Mouse (Mus musculus): ENCODE results near the gene Acp4. TPM values are rescaled to one million over a fixed set of nuclear protein-coding genes. Genes with fewer than 3 reads are reported as not detected.
"Not testable (repeated sequence)": the region's sequence is repeated elsewhere in the genome, so short reads cannot be mapped to it uniquely, and the experiment has no call there.

Gene Acp4
- polyA plus RNA-seq, 1 experiment from 2014 or later: not detected

DNA sequence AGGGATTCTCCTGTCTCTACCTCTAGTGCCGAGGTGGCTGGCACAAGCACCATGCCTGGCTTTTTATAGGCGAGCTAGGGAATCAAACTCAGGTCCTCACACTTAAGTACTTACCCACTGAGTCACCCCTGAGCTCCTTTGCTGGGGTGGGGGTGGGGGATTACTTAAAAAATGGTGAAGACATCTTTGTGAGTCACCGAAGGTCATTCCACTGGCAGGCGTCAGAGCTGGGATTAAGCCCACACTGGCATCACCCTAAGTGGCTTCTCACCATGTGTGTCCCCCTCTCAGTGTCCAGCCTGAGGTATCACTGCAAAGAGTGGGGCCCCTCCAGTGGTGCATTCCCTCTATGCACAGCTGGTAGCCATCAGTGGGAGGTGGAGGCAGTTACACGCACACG lies 3.2 kb upstream of the Acp4 start:
- WGBS: 79% methylated on average over 6 of the region's 6 CpGs
- Histone ChIP-seq H3K4me1 (peaks cover 6% of the 10 kb centered on the region), H3K9me3 (no peaks in the 10 kb centered on the region), H3K4me3 (no peak overlapping the region), H3K27ac (no peak overlapping the region), H3K4me2 (replicated peaks) (no peak overlapping the region), H3K27me3 (replicated peaks) (peaks cover 8% of the 10 kb centered on the region; the same call in 1 of the 2 replicates), H3K9ac (no peak overlapping the region), H3K36me3 (no peaks in the 10 kb centered on the region)
- no peak for ATAC-seq (ENCODE audit: low FRiP score, low read depth)

DNA sequence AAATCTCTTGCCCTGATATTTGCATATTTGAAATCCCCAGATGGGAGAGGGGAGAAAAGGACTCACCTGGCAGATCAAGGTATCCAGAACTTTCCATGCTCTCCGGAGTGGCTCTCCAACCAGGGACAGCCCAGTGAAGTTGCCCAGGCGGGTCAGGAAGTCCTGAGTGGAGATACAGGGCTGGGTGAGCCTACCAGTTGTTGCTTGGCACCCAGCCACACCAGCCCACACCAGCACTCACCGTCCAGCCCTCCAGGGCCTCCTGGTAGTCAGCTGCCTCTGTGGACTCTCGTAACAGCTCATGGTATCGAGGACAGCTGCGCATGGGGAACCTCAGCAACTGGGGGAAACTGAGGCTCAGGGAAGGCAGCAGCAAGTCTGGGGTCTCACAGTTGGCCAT lies 2.2 kb downstream of the Acp4 start:
- Histone ChIP-seq H3K9ac (no peak overlapping the region), H3K27ac (no peak overlapping the region), H3K4me1 (0 out of 2 replicates have a peak, but pooled peaks cover 3% of the 10 kb centered on the region), H3K4me3 (no peak overlapping the region), H3K36me3 (peaks cover 35% of the 10 kb centered on the region), H3K9me3 (no peaks in the 10 kb centered on the region), H3K4me2 (replicated peaks) (no peak overlapping the region), H3K27me3 (replicated peaks) (no peaks in the 10 kb centered on the region)
- ATAC-seq (ENCODE audit: low FRiP score, low read depth): no peak
- WGBS: 87% methylated on average over 6 of the region's 6 CpGs

DNA sequence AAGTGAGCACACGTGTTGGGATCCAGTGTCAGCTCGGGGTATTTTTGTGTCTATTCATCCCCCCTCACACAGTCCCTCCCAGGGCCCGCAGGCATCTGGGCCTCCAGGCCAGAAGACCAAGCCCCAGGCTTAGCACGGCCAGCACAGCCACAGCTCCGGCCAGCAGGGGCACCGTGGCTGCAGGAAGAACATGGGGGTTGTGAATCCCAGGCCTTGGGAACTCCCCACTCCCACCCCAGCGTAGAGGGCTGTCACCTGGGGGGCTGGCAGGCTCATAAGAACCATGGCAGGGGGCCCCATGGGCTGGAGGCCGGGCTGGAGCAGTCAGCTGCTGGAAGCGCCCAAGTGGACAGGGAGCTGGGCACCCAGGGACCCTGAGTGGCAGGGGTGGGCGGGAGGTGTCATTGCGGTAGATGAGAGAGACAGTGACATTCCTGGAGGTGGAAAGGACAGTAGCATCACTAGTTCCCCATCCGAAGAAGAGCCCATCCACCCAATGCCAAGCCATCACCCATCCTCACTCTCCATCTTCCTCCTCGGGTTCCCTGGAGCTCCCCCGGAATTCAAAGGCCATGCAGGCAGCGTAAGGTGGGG lies 4.1 kb downstream of the Acp4 start:
- ATAC-seq (ENCODE audit: low FRiP score, low read depth): no peak
- Histone ChIP-seq H3K9me3 (no peaks in the 10 kb centered on the region), H3K36me3 (peaks cover 51% of the 10 kb centered on the region), H3K4me2 (replicated peaks) (no peak overlapping the region), H3K4me3 (no peak overlapping the region), H3K4me1 (peaks cover 3% of the 10 kb centered on the region; the same call in 1 of the 2 replicates), H3K9ac (no peak overlapping the region), H3K27ac (no peak overlapping the region), H3K27me3 (replicated peaks) (no peaks in the 10 kb centered on the region)
- WGBS: 69% methylated on average over 15 of the region's 15 CpGs

DNA sequence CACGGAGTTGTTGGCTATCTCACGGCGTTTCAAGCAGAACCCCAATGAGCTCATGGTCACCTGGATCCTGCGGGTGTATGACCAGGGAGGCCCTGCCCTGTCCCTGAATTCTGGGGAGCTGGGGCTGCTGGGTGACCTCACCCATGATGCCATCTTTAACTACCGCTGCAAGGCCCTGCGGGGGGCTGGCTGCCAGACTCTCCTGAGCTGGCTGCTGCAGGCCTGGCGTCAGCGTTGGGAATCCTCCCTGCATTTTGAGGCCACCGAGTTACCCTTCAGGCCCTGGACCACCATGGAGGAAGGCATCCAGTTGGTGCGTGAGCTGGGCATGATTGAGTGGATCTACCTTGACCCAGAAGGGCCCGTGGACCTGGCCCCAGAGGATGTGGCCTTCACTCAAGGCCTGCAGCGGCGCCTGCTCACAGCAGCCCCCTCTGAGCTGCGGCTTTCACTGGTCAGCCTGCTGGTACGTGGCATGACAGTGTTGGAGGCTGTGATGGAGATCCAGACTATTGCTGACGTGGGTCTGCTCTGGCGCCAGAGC lies 6.4 kb downstream of the Acp4 start:
- Histone ChIP-seq H3K4me1 (peaks cover 10% of the 10 kb centered on the region), H3K36me3 (peaks cover 52% of the 10 kb centered on the region)
- not testable (repeated sequence) for H3K4me2 ChIP-seq (replicated peaks); H3K27ac ChIP-seq; H3K4me3 ChIP-seq; H3K9ac ChIP-seq; H3K27me3 ChIP-seq (replicated peaks); ATAC-seq (ENCODE audit: low FRiP score, low read depth); H3K9me3 ChIP-seq
- 93% methylated on average over 17 of the region's 17 CpGs for WGBS

DNA sequence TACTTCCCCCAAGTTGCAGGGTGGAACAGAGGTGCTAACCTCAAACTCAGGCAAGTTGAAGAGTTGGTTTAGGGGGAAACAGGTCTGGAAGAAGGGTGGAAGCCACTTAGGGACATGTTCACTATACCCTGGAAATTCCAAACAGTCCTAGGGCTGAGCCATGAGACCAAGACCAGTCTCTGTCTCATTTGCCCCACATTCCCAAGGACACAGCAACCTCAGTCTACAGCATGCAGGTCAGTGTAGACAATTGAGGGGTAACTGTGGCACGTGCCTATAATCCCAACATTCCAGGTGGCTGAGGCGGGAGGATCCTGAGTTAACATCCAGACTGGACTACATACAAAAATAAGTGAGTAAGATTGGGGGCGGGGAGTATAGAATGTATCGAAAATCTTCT lies 7.9 kb downstream of the Acp4 start:
- Histone ChIP-seq H3K4me1 (peaks cover 15% of the 10 kb centered on the region), H3K27me3 (replicated peaks) (no peaks in the 10 kb centered on the region), H3K27ac (no peak overlapping the region), H3K4me3 (no peak overlapping the region), H3K9me3 (no peaks in the 10 kb centered on the region), H3K4me2 (replicated peaks) (no peak overlapping the region), H3K36me3 (peaks cover 52% of the 10 kb centered on the region), H3K9ac (no peak overlapping the region)
- WGBS: 92% methylated on average over 4 of the region's 4 CpGs
- ATAC-seq (ENCODE audit: low FRiP score, low read depth): no peak

DNA sequence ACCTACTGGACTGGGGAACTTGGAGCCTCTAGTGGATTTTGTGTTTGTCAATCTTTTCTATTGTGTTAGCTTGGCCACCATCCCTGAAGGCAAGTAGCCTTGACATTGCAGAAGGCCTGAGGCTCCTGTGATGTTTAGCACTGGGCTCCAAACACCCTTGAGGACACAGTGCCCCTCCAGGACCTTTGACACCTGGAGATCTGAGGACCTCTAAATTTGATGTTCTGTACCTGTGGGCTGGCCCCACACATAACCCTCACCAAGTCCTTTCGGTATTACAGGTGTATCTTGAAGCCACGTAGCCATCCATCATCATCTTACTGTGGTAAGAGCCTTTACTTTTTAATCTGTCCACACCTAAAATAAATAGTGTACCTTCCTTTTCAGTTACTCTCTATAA lies 9.2 kb downstream of the Acp4 start:
- Histone ChIP-seq H3K9me3 (no peaks in the 10 kb centered on the region), H3K4me3 (peak overlapping the region; percentile 88), H3K27ac (no peak overlapping the region), H3K4me2 (replicated peaks) (peak overlapping the region; percentile 66), H3K9ac (peak overlapping the region; percentile 77; the same call in 1 of the 2 replicates), H3K27me3 (replicated peaks) (no peaks in the 10 kb centered on the region), H3K4me1 (peaks cover 13% of the 10 kb centered on the region), H3K36me3 (peaks cover 42% of the 10 kb centered on the region)
- no peak for ATAC-seq (ENCODE audit: low FRiP score, low read depth)
- 96% methylated on average over 2 of the region's 2 CpGs for WGBS

DNA sequence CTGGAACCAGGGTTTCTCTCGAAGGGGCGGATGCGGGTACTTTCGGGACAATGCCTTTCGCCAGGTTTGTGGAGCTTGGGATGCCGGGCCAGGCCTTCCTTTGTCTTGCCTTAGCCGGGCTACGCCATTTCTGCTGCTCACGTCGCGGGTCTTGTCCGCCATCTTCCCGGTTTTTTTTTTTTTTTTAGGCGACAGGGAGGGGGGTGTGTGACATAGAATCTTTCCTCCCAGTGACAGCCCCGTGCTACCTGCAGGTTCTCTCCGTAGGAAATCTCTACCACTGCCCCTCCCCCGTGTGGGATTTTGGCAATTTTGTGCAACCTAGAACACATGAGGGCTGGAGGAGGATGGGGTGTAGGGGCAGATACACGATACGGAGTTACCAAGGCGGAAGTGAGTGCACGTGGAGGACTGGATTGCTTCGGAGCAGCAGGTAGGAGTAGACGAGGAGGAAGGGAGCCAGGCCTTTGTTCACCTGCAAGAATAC lies 10.2 kb downstream of the Acp4 start:
- Histone ChIP-seq H3K4me2 (replicated peaks) (peak overlapping the region; percentile 66), H3K36me3 (peaks cover 33% of the 10 kb centered on the region), H3K4me1 (peaks cover 12% of the 10 kb centered on the region), H3K27ac (no peak overlapping the region), H3K4me3 (peak overlapping the region; percentile 88), H3K9me3 (no peaks in the 10 kb centered on the region), H3K9ac (peak overlapping the region; percentile 77), H3K27me3 (replicated peaks) (no peaks in the 10 kb centered on the region)
- peak; percentile 21 for ATAC-seq (ENCODE audit: low FRiP score, low read depth)
- WGBS: 2% methylated on average over 23 of the region's 23 CpGs

DNA sequence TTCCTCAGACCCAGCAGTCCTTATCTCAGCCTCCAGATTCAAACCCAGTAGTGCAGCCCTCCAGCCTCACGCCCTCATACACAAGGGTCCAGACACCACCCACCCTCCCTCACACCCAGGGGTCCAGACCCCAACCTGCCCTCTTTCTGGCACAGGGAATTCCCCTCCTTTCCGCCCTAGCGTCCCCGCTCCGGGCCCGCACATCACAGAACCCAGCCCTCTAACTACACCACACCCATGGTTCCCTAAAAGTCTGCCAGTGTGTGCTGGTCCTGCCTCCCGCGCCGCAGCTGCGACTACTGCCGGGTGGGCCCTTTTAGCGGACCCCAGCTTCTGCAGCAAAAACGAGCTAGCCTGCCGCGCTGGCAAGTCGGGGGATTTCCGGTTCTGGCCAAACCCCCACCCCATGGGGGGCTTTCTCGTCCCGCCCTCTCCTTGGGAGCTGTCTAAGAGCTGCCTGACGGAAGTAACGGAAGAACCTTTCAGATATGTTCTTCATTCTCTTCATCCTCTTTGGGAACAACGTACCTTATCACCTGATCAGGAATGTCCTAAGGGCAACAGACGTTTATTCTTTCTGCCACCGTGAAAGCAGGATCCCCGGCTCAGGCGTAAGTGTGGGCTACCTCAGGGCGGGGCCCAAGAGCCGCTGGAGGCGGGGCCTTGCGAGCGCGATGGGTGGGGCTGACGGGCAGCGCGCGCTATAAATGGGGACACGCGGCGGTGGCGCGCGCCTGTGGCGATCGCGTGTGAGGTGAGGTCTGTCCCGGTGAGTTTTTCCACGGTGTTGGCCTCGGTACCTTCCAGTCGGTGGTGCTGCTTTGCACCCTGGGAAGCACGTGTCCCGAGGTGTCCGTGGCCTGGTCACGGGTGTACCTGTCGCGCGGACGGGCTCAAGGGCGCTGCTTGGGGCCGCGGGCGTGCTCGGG lies 10.9 kb downstream of the Acp4 start, which contains the start of the genes 1700028J19Rik and 2410002F23Rik:
TSS of gene 1700028J19Rik (minus strand) at position 641 of the 929 bp plus-strand sequence.
TSS of gene 2410002F23Rik (plus strand) at position 668 of the 929 bp plus-strand sequence.
- 0% methylated on average over 62 of the region's 62 CpGs for WGBS
- peaks cover 12% of the 10 kb centered on the region for H3K4me1 ChIP-seq
- peak; percentile 87 for ATAC-seq (ENCODE audit: low FRiP score, low read depth)
- peak within 1 kb of the TSS; percentile 71 for H3K27ac ChIP-seq
- H3K27me3 ChIP-seq (replicated peaks): no peaks in the 10 kb centered on the region
- H3K4me3 ChIP-seq: peak within 1 kb of the TSS; percentile 88
- H3K4me2 ChIP-seq (replicated peaks): peak within 1 kb of the TSS; percentile 66
- no peaks in the 10 kb centered on the region for H3K9me3 ChIP-seq
- H3K36me3 ChIP-seq: peaks cover 29% of the 10 kb centered on the region
- H3K9ac ChIP-seq: peak within 1 kb of the TSS; percentile 77

DNA sequence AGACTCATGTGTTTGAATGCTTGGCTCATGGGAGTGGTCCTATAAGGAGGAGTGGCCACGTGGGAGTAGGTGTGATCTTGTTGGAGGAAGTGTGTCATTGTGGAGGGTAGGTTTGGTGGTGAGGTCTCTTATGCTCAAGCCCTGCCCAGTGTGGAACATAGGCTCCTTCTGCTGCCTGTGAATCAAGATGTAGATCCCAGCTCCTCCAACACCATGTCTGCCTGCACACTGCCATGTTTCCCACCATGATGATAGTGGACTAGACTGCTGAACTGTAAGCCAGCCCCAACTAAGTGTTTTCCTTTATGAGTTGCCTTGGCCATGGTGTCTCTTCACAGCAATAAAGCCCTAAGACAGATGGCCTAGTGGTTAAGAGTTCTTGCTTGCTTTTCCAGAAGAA lies 13.1 kb downstream of the Acp4 start:
- Histone ChIP-seq H3K27me3 (replicated peaks) (no peaks in the 10 kb centered on the region), H3K4me2 (replicated peaks) (no peak overlapping the region), H3K36me3 (peaks cover 9% of the 10 kb centered on the region), H3K4me3 (no peak overlapping the region), H3K27ac (no peak overlapping the region), H3K4me1 (peaks cover 12% of the 10 kb centered on the region), H3K9ac (no peak overlapping the region), H3K9me3 (no peaks in the 10 kb centered on the region)
- ATAC-seq (ENCODE audit: low FRiP score, low read depth): no peak
- 50% methylated on average over 1 of the region's 1 CpGs for WGBS

DNA sequence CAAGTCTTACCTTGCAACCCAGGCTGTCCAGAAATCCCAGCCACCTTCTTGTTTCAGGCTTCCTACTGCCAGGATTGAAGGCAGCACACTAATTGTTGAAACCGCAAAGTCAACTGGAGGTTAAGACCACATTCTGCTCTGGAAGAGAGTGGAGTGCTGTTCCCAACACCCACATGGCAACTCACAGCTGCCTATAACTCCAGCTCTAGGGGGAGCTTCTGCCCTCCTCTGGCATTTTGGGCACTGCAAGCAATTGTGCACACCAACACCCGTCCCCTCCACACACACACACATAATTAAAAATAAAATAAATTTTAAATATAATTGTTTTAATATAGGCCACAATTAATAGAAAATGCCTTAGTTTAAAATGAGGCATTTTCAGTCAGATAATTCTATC lies 16.0 kb downstream of the Acp4 start:
- WGBS: 73% methylated on average over 2 of the region's 2 CpGs
- no peaks in the 10 kb centered on the region for H3K27me3 ChIP-seq (replicated peaks)

DNA sequence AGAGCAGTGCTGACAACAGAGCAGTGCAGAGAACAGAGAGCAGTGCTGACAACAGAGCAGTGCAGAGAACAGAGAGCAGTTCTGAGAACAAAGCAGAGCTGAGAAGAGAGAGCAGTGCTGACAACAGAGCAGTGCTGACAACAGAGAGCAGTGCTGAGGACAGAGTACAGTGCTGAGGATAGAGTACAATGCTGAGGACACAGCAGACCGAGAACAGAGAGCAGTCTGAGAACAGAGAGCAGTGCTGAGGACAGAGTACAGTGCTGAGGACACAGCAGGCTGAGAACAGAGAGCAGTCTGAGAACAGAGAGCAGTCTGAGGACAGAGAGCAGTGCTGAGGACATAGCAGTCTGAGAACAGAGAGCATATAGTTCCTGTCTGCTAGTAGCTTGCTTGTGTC lies 16.5 kb downstream of the Acp4 start:
- no peaks in the 10 kb centered on the region for H3K9me3 ChIP-seq
- H3K4me3 ChIP-seq: no peak overlapping the region
- no peak overlapping the region for H3K27ac ChIP-seq
- no peak overlapping the region for H3K9ac ChIP-seq
- H3K27me3 ChIP-seq (replicated peaks): no peaks in the 10 kb centered on the region
- H3K4me1 ChIP-seq: peaks cover 5% of the 10 kb centered on the region; the same call in 1 of the 2 replicates
- 70% methylated on average over 1 of the region's 1 CpGs for WGBS
- no peaks in the 10 kb centered on the region for H3K36me3 ChIP-seq
- no peak overlapping the region for H3K4me2 ChIP-seq (replicated peaks)
- ATAC-seq (ENCODE audit: low FRiP score, low read depth): no peak

More for the DNA sequence above, 16.0 kb downstream of the Acp4 start:
- ATAC-seq (ENCODE audit: low FRiP score, low read depth): no peak
- Histone ChIP-seq H3K4me3 (no peak overlapping the region), H3K27ac (no peak overlapping the region), H3K4me2 (replicated peaks) (no peak overlapping the region), H3K4me1 (peaks cover 5% of the 10 kb centered on the region; the same call in 1 of the 2 replicates), H3K9me3 (no peaks in the 10 kb centered on the region), H3K36me3 (no peaks in the 10 kb centered on the region), H3K9ac (no peak overlapping the region)

DNA sequence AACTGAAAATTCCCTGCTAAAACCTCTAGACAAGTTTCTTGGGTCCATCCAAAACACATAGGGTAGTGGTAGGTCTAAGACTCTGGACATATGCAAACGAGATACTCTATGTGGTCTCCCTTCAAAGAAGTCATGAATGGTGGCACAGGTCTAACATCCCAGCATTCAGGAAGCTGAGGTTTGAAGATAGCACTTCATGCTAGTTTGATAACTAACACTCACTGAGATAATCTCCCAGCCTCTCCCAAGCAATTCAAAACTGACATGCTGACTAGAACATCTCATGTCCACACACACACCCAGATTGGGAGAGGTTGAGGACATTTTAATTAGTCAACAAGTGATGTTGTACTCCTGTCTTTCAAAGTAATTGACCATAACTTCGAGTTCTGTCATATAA lies 17.3 kb downstream of the Acp4 start:
- WGBS: 57% methylated on average over 2 of the region's 2 CpGs
- H3K36me3 ChIP-seq: no peaks in the 10 kb centered on the region
- no peak for ATAC-seq (ENCODE audit: low FRiP score, low read depth)

More for the DNA sequence above, 17.3 kb downstream of the Acp4 start:
- no peak overlapping the region for H3K27ac ChIP-seq
- no peak overlapping the region for H3K4me2 ChIP-seq (replicated peaks)
- no peak overlapping the region for H3K4me3 ChIP-seq
- no peak overlapping the region for H3K9ac ChIP-seq
- no peaks in the 10 kb centered on the region for H3K4me1 ChIP-seq
- no peaks in the 10 kb centered on the region for H3K9me3 ChIP-seq
- H3K27me3 ChIP-seq (replicated peaks): no peaks in the 10 kb centered on the region
